Mouse (Mus musculus): ENCODE data around the gene Itih2.
A peak's percentile ranks its signal among the peaks of the same experiment; 100 is the strongest.

Gene Itih2

DNA sequence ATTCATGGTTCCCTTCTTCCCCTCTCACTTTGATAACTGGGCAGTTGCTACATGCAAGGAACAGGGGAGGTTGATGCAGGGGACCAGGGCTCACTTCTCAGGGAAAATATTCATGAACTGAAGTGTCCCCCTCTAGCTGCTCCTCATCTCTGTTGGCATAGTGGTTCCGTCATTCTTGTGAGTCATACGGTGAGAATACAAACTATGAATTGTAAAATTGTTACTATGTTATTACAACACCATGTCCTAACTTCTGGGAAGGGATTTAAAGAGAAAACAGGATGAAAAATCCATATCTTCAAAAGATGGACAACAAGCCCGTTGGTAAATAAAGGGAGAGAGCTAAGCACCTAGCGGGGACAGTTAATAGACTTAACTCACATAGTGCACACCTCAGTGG lies at the start of gene Itih2:
Itih2 (minus strand) TSS at position 101 of the 400 bp plus-strand sequence.
- no peak for DNase-seq

DNA sequence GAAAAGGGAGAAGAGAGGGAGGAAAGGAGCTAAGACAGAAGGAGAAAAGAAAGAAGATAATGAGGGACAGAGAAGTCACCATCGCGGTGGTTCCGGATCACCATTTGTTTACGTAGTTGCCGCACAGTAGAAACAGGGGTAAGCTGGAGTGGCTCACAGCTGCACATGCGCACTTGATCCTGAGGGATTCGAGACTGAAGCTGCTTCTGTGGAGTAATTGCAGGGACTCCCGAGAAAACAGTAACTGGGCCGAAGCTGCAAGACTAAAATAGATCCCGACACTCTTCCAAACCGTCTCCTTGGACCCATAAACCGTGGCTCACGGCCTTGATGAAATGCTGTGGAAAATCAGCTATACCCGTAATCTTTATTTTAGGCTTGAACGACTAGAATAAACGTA lies 38.8 kb upstream of the Itih2 start:
- no peak for DNase-seq

GRCm38 (mm10) chr2:10168016-10168415 lies 36.8 kb upstream of the Itih2 start:
- DNase-seq, result no peak

GRCm38 (mm10) chr2:10167283-10167682 lies 36.1 kb upstream of the Itih2 start:
- DNase-seq, result no peak

- DNase-seq, result peak; percentile 15 to 30
Observed at GRCm38 (mm10) chr2:10166635-10167034, 35.4 kb upstream of the Itih2 start.

DNA sequence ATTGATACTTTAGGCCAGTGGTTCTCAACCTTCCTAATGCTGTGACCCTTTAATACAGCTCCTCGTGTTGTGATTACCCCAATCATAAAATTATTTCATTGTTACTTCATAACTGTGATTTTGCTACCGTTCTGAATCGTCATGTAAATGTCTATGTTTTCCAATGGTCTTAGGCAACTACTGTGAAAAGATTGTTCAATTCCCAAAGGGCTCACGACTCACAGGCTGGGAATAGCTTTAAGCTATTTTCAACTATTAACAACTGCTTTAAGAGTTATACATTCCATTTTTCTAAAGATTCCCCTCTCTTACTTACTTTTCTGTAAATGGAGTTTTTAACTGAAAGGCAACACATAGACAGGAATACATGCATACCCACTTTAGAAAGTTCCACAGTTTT lies 30.8 kb upstream of the Itih2 start:
- no peak for DNase-seq

DNA sequence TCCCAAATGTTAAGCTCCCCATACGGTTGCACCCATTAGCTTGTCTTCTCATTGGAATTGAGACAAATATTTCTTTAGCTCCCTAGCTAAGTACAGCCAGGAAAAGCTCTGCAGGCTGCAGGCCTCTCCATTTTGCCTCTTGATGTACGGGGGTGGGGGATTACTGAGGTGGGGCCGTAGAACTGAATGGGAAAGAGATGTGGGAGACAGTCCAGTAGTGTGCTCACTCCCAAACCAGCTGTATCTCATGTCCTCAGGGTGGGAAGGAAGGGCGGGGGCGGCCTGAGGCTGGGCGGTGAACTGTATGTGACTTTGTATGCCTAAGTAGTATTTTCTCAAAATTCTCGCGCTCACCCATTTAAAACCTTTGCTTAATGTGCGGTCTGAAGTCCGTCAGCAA lies 26.0 kb upstream of the Itih2 start:
- DNase-seq, result peak in 1 of 2 experiments; percentile 25

DNA sequence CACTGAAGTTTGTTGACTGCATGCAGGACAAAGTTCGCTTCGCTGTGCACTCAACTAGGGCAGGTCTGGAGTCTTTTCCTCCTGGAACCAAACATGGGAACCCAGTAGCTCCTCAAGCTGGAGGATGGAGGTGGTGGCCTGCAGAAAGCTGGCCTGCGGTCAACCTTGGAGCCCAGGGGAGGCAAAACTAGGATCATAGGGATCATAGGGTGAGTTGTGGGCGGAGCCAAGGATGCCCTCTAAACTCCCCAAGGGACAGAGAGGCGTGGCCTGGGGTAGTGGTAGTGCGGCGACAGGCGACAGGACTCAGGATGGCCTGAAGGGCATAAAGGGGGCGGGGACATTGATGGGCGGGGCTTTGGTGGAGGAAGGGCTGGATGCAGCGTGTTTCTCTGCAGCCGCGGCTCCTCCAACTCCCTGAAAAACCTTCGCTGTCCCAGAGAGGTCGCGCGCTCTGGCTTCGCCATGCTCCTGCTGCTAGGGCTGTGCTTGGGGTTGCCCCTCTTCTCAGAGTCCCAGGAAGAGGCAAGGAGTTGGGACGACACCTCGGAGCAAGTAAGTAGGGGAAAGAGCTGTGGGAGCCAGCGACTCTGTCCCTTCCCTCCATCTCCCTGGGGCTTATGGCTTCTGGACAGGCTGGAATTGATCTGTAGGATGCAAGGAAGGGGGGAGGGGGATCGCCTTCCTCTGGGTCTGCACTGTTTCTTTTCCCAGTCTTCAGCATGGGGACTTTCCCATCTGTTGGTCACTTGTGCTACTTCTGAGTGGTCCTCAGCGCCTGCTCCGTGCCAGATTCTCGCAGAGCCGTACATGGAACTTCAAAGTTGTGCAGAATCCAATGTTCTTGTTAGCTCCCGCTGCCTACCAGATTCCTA lies 22.2 kb upstream of the Itih2 start, which contains the start of gene Itih5:
Itih5 (plus strand) TSS at position 371 of the 875 bp plus-strand sequence.
- DNase-seq, result peak; percentile 78 to 84

DNA sequence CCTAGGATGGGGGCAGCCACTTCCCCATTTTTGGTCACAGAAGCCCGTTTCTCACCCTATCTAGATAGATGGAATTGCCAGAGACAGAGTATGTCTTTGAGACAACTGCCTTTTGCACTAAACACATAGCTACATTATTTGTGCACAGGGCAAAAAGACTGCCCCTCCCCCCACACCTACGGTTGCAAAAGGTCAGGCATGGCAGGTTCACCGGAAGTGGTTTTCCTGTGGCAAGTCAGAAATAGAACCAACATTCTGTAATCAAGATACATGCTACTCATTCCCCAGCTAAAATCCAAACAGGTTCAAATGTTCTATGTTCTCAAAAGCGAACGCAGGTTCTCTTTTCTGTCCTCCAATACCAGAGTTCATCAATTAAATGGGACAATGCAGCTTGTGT lies 21.4 kb upstream of the Itih2 start:
- no peak for DNase-seq

GRCm38 (mm10) chr2:10147176-10147575 lies 16.0 kb upstream of the Itih2 start:
- no peak for DNase-seq

- peak; percentile 17 to 30 for DNase-seq
Observed at GRCm38 (mm10) chr2:10145514-10145913, 14.3 kb upstream of the Itih2 start.

DNA sequence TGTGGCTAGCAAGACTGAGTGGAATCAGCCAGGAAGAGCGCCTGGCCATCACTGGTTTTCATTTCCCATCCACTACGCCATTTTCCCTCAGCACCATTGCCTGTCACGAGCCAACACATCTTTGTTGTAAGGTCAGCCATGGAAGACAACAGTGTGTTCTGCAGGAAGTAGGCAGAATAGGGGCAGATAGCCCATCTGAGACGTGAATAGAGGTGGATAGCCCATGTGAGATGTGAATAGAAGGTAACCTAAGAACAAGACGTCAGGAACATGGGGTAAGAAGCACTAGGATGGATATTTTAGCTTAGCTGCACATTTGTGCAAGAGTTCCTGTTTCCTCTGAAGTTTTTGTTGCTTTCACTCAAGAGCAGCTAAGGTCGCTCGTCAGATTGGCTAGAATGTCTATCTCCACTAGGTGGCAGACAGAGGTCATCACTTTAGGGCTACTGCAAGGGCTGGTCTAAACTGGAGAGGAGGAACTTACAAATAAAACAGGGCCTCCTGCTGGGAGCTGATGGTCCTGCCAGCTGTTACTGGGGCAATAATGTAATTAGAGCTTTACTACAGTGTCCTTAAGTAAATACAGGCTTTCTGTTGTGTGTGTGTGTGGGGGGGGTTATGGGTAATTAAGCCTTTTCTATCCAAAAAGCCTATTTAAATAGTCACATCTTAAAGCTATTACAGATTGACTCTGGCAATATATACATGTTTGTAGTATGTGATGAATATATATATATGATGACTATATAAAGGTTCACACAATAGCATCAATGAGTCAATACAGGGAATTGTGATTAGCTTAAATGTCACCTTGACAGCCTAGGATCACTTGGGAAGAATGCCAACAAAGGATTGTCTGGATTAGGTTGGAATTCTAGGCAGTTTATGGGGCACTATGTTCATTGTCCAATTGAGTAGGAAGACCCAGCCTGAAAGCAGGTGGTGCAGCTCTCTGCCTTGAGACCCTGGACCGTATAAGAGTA lies 11.6 kb upstream of the Itih2 start:
- DNase-seq, result peak; percentile 70 to 82

DNA sequence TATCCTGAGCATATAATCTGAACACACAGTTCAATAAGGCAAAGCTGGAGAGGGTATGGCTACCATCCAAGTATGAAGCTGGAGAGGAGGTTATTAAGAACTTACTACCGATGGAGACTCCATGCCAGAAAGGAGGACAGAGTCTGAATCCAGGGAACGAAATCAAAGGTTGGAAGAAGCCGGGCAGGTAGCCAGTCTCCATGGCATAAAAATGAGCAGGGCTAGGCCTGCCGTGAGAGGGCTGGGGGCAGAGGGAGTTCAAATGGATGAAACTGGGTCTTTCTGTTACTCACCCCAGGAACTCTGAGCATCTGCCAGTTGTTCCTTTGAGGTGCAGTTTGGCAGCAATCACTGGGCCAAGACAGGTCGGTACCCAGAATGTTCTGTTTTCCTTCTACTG lies 9.3 kb upstream of the Itih2 start:
- DNase-seq, result no peak

- no peak for DNase-seq
Observed at GRCm38 (mm10) chr2:10137320-10137719, 6.1 kb upstream of the Itih2 start.

DNA sequence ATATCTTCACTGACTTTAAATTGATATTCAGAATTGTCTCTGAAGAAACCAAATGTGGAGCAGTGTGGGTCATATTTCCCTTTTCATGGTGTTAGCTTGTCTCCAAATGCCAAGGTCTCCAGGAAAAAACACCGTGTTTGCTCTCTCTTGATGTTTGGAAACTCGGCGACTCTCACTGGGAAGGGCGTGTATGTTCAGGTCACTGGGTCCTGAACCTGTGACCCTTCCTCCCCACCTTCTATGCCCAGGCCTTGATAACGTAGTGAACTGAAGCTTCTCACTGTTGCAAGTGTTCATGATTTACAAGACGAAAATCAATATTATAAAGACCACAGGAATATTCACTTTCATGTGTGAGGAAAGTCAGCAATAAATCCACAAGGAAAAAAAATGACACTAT lies 2.7 kb upstream of the Itih2 start:
- no peak for DNase-seq

- no peak for DNase-seq
Observed at GRCm38 (mm10) chr2:10132128-10132527, 932 bp upstream of the Itih2 start.

DNA sequence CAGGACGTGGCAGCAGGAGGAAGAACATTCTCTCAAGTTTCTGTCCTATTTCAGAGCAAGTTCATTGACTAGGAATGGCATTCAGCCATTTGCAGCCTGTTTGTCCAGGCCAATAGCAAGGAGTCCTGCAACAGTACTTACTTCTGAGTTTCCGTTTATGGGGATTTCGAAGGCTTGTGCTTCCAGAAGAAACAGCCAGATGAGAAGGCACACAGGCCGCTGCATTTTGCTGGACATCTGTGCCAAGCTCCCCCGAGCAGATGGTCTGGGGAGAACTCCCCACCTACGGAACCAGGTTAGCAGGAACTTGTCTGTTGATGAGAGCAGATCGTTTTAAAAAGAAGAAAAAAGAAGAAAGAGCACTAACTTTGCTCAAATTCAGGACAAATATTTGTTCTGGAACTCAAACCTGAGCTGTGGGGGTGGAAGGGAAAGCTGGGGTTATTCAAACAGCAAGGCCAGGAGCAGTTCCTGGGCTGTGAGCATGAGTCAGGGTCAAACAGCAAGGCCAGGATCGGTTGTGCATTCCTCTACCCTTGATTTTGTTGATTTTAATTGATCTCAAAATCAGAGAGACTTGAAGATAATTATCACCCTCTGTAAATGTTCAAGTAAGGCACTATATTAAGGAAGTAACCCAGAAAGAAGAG lies 730 bp downstream of the Itih2 start:
- DNase-seq, result peak; percentile 10 to 15

GRCm38 (mm10) chr2:10128571-10128970 lies 2.6 kb downstream of the Itih2 start:
- no peak for DNase-seq

DNA sequence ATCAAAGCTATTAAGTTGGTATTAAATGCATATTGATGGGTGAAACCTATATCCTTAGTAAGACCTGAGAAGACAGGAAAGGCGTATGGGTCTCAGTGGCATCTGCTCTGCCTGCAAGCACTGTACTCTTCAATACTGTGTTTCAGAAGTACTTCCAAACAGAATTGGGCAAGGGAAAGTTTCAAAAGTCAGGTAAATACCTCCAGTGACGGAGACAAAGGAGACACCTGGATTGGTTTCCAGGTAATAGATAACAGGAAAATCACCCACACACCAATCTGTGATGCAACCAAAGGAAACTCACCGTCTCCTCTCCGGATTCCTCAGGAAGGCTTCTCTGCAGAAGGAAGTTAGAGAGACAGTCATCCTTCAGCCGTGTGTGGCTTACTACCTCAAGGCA lies 3.7 kb downstream of the Itih2 start:
- no peak for DNase-seq

DNA sequence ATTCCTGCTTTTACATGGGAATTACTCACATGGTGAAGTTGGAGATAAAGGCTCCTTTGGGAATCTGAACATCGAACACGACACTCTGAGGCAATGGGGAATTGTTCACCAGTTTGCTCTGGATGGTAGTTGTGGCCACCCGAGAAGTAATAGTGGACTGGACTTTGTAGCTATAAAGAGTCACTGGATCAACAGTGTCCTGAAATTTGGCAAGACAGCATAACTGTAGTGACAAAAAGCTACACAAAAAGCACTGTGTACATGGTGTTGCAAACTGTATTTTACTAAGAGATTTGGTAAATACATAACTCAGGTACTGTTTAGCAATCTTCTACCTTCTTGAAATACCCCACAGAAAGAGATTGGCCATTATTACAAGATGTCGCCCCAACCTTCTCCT lies 5.1 kb downstream of the Itih2 start:
- no peak for DNase-seq

DNA sequence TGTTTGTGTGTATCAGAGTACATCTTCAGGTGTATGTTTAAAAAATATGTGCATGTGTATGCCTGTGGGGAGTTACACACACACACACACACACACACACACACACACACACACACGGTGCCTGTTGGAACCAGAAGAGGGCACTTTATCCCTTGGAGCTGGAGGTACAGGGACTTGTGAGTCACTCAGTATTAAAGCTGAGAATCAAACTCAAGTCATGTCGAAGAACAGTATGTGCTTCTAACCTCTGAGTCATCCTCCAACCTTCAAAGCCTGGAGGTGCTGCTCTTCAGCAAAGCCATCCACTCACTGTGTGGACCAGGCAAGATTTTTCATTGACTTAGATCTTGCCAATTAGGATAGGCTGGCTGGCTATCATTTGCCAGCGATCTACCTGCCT lies 9.4 kb downstream of the Itih2 start:
- DNase-seq, result no peak

GRCm38 (mm10) chr2:10119276-10119675 lies 11.9 kb downstream of the Itih2 start:
- no peak for DNase-seq

- no peak for DNase-seq
Observed at GRCm38 (mm10) chr2:10118751-10119150, 12.4 kb downstream of the Itih2 start.
